Mouse (Mus musculus): ENCODE measurements at regions not wholly inside any gene's neighbourhood (a gene's known extent, or its start where the extent isn't known, plus 50 kb on each side); places are given as distances from the start of the nearest gene placed in this dataset.
A peak's percentile ranks its signal among the peaks of the same experiment; 100 is the strongest.
"Not testable (repeated sequence)": the region's sequence is repeated elsewhere in the genome, so short reads cannot be mapped to it uniquely, and the experiment has no call there.

GRCm38 (mm10) chr17:61337094-61337493 lies 1544.0 kb downstream of the Efna5 start:
- no peak overlapping the region for H3K4me2 ChIP-seq (replicated peaks)
- no peaks in the 10 kb centered on the region for H3K36me3 ChIP-seq
- H3K27ac ChIP-seq: no peak overlapping the region
- H3K4me1 ChIP-seq (replicated peaks): no peaks in the 10 kb centered on the region
- no peaks in the 10 kb centered on the region for H3K9me3 ChIP-seq
- H3K9ac ChIP-seq (replicated peaks): no peak overlapping the region
- no peak for ATAC-seq
- no peak overlapping the region for H3K4me3 ChIP-seq (replicated peaks)
- H3K27me3 ChIP-seq: no peaks in the 10 kb centered on the region
- 83% methylated on average over 4 of the region's 4 CpGs for WGBS

DNA sequence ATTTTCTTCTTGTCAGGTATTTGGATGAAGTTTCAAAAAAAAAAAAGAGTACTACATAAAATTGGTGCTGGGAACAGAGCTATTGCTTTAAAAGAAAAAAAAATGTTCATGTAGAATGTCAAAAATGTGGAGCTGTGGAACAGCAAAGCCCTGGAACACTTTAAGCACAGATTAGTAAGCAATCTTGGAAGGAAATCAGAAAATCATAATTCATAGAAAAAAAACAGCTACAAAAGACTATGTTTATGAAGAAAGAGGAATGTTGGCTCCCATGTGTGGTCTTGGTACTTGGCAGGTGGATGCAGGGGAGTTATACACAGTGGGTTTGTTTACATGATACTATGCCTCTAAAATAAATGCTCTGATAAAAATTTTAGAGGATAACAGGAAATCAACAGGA lies 1555.7 kb downstream of the Efna5 start:
- Histone ChIP-seq H3K9me3 (no peaks in the 10 kb centered on the region), H3K27me3 (no peaks in the 10 kb centered on the region), H3K4me3 (replicated peaks) (no peak overlapping the region), H3K4me1 (replicated peaks) (no peaks in the 10 kb centered on the region), H3K9ac (replicated peaks) (no peak overlapping the region), H3K36me3 (no peaks in the 10 kb centered on the region), H3K4me2 (replicated peaks) (no peak overlapping the region), H3K27ac (no peak overlapping the region)
- ATAC-seq: no peak

- no peak overlapping the region for H3K27ac ChIP-seq
- H3K9me3 ChIP-seq: no peaks in the 10 kb centered on the region
- no peak overlapping the region for H3K9ac ChIP-seq (replicated peaks)
- ATAC-seq: no peak
- H3K27me3 ChIP-seq: no peaks in the 10 kb centered on the region
- WGBS: 71% methylated on average over 4 of the region's 4 CpGs
- no peaks in the 10 kb centered on the region for H3K36me3 ChIP-seq
- H3K4me1 ChIP-seq (replicated peaks): no peaks in the 10 kb centered on the region
- no peak overlapping the region for H3K4me3 ChIP-seq (replicated peaks)
- no peak overlapping the region for H3K4me2 ChIP-seq (replicated peaks)
Observed at GRCm38 (mm10) chr17:61320865-61321264, 1560.3 kb downstream of the Efna5 start.

- Histone ChIP-seq H3K4me3 (replicated peaks) (no peak overlapping the region), H3K27me3 (no peaks in the 10 kb centered on the region), H3K9ac (replicated peaks) (no peak overlapping the region), H3K36me3 (no peaks in the 10 kb centered on the region), H3K27ac (no peak overlapping the region), H3K9me3 (no peaks in the 10 kb centered on the region), H3K4me2 (replicated peaks) (no peak overlapping the region), H3K4me1 (replicated peaks) (no peaks in the 10 kb centered on the region)
- ATAC-seq: no peak
- 96% methylated on average over 2 of the region's 2 CpGs for WGBS
Observed at GRCm38 (mm10) chr17:61313424-61313823, 1567.7 kb downstream of the Efna5 start.

DNA sequence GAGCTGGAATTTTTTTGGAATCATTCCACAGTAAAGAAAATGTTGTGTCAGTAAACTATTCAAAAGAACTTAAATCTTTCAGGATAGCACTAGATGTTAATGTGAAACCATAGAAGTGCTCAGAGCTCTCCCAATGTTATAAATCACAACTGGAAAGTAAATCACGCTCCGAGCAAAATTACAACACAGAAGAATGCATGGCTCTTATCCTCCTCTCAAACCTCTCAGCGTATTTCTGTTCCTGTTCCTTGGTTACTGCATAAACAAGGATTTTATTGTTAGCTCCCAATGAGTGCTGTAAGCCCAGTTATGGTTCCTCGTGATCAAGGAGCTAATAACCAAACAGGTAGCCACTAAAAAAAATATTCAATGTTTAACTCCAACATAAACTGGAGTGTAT lies 1569.9 kb downstream of the Efna5 start:
- H3K27me3 ChIP-seq: no peaks in the 10 kb centered on the region
- H3K9ac ChIP-seq (replicated peaks): no peak overlapping the region
- no peak overlapping the region for H3K27ac ChIP-seq
- H3K4me2 ChIP-seq (replicated peaks): no peak overlapping the region
- no peaks in the 10 kb centered on the region for H3K9me3 ChIP-seq
- WGBS: 90% methylated on average over 4 of the region's 4 CpGs
- H3K36me3 ChIP-seq: no peaks in the 10 kb centered on the region
- no peak for ATAC-seq
- H3K4me1 ChIP-seq (replicated peaks): no peaks in the 10 kb centered on the region
- no peak overlapping the region for H3K4me3 ChIP-seq (replicated peaks)

GRCm38 (mm10) chr17:61303611-61304010 lies 1577.5 kb downstream of the Efna5 start:
- Histone ChIP-seq H3K27ac (no peak overlapping the region), H3K36me3 (no peaks in the 10 kb centered on the region), H3K27me3 (no peaks in the 10 kb centered on the region), H3K9ac (replicated peaks) (no peak overlapping the region), H3K9me3 (no peaks in the 10 kb centered on the region), H3K4me3 (replicated peaks) (no peak overlapping the region), H3K4me2 (replicated peaks) (no peak overlapping the region), H3K4me1 (replicated peaks) (no peaks in the 10 kb centered on the region)
- ATAC-seq: no peak
- 78% methylated on average over 1 of the region's 1 CpGs for WGBS

GRCm38 (mm10) chr17:61301984-61302383 lies 1579.1 kb downstream of the Efna5 start:
- Histone ChIP-seq H3K4me1 (replicated peaks) (no peaks in the 10 kb centered on the region), H3K4me3 (replicated peaks) (no peak overlapping the region), H3K27ac (no peak overlapping the region), H3K27me3 (no peaks in the 10 kb centered on the region), H3K36me3 (no peaks in the 10 kb centered on the region), H3K9me3 (no peaks in the 10 kb centered on the region), H3K9ac (replicated peaks) (no peak overlapping the region), H3K4me2 (replicated peaks) (no peak overlapping the region)
- ATAC-seq: peak; percentile 50; the same call in 1 of the 2 replicates
- WGBS: 78% methylated on average over 1 of the region's 1 CpGs

DNA sequence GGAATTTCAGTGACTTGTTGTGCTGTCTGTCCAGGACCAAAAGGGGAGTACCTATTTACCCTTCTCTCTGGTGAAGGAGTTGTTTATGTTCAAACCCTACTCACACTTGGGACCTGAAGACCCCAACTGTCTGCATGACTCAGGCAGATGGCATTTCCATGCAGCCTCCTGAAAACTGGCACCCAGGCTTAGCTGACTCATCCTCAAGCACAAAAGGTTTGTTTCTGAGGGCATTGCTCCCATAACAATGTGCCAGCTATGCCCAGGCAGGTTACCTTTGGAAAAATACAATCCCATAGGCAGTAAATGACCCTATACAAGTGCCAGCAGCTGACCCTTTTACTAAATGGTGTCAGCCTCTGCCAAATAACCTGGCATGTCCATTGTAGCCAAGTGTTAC lies 1579.9 kb downstream of the Efna5 start:
- H3K27ac ChIP-seq: no peak overlapping the region
- no peak overlapping the region for H3K4me3 ChIP-seq (replicated peaks)
- no peak overlapping the region for H3K4me2 ChIP-seq (replicated peaks)
- no peaks in the 10 kb centered on the region for H3K36me3 ChIP-seq
- H3K9me3 ChIP-seq: no peaks in the 10 kb centered on the region
- no peak overlapping the region for H3K9ac ChIP-seq (replicated peaks)
- no peaks in the 10 kb centered on the region for H3K4me1 ChIP-seq (replicated peaks)
- no peak for ATAC-seq
- H3K27me3 ChIP-seq: no peaks in the 10 kb centered on the region

GRCm38 (mm10) chr17:61291129-61291528 lies 1590.0 kb downstream of the Efna5 start:
- Histone ChIP-seq H3K4me2 (replicated peaks) (no peak overlapping the region), H3K9me3 (no peaks in the 10 kb centered on the region), H3K27ac (no peak overlapping the region), H3K4me3 (replicated peaks) (no peak overlapping the region), H3K4me1 (replicated peaks) (no peaks in the 10 kb centered on the region), H3K27me3 (no peaks in the 10 kb centered on the region), H3K36me3 (no peaks in the 10 kb centered on the region), H3K9ac (replicated peaks) (no peak overlapping the region)
- WGBS: 82% methylated on average over 3 of the region's 3 CpGs
- no peak for ATAC-seq

DNA sequence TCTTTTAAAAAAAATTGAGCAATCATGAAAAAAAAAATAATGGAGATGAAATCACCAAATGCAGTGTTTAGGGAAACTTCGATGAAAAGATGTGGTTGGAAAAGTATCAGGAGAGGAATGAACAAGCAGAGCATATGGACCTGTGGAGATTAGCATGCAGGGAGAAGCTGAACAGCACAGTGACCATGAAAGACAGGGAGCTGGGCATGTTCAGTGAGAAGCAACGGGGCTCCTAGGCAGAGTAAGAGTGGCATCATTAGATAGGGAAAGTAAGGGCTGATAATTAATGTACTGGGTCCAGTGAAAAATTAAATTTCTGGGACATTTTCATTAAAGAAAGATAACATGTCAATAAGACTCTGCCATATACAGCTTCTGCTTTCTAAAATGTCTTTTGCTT lies 1592.5 kb downstream of the Efna5 start:
- Histone ChIP-seq H3K4me1 (replicated peaks) (no peaks in the 10 kb centered on the region), H3K9ac (replicated peaks) (no peak overlapping the region), H3K27ac (no peak overlapping the region), H3K4me3 (replicated peaks) (no peak overlapping the region), H3K36me3 (no peaks in the 10 kb centered on the region), H3K4me2 (replicated peaks) (no peak overlapping the region), H3K27me3 (no peaks in the 10 kb centered on the region), H3K9me3 (no peaks in the 10 kb centered on the region)
- 62% methylated on average over 2 of the region's 2 CpGs for WGBS
- ATAC-seq: no peak

DNA sequence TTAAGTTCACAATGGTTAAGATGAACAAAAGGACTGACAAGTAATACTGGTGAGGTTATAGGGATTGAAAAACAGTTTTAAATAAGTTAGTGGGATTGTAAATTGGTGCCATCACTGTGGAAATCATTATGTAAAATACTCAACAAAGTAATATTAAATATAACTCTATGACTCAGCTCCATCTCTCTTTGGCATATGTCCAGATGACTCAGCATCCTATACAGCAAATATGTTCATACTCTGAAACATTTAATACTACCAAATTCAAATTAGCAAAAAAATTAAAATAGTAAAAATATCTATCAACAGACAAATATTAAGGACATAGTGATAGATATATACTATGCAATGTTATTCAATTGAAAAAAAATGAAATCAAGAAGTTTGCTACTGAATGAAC lies 1607.5 kb downstream of the Efna5 start:
- no peaks in the 10 kb centered on the region for H3K36me3 ChIP-seq
- H3K4me2 ChIP-seq (replicated peaks): no peak overlapping the region
- H3K27ac ChIP-seq: no peak overlapping the region
- no peaks in the 10 kb centered on the region for H3K27me3 ChIP-seq
- H3K9ac ChIP-seq (replicated peaks): no peak overlapping the region
- no peak for ATAC-seq
- no peak overlapping the region for H3K4me3 ChIP-seq (replicated peaks)
- 0 out of 2 replicates have a peak, but pooled peaks cover 2% of the 10 kb centered on the region for H3K9me3 ChIP-seq
- no peaks in the 10 kb centered on the region for H3K4me1 ChIP-seq (replicated peaks)

DNA sequence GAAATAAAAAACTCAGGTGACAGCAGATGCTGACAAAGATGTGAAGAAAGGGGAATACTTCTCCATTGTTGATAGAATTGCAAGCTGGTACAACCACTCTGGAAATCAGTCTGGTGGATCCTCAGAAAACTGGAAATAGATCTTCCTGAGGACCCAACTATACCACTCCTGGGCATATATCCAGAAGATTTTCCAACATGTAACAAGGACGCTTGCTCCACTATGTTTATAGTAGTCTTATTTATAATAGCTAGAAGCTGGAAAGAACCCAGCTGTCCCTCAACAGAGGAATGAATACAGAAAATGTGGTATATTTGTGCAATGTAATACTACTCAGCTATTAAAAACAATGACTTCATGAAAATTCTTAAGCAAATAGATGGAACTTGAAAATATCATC lies 1624.6 kb downstream of the Efna5 start:
- H3K36me3 ChIP-seq; H3K9ac ChIP-seq (replicated peaks); H3K4me1 ChIP-seq (replicated peaks); ATAC-seq; H3K4me2 ChIP-seq (replicated peaks); H3K9me3 ChIP-seq; H3K27ac ChIP-seq; H3K4me3 ChIP-seq (replicated peaks); H3K27me3 ChIP-seq: not testable (repeated sequence)
- WGBS: 86% methylated on average over 1 of the region's 1 CpGs

DNA sequence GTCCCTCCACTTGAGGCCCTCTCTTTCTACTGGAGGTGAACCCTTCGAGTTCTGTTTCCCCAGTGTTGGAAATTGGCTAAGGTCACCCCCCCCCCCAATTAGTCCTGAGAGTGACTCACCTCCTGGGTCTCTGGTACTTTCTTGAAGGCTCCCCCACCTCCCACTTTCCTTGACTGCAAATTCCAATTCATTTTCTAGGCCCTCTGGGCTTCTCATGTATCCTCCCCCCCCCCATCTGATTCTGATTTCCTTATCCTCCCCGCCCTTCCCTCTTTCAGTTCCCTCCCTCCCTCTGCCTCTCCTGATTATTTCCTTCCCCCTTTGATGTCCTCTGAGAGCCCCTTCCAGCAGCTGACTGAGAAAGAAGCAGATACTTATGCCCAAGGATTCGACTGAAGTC lies 1632.7 kb downstream of the Efna5 start:
- Histone ChIP-seq H3K4me1 (replicated peaks) (no peaks in the 10 kb centered on the region), H3K4me2 (replicated peaks) (no peak overlapping the region), H3K27me3 (no peaks in the 10 kb centered on the region), H3K9me3 (no peaks in the 10 kb centered on the region), H3K27ac (no peak overlapping the region), H3K36me3 (no peaks in the 10 kb centered on the region), H3K4me3 (replicated peaks) (no peak overlapping the region), H3K9ac (replicated peaks) (no peak overlapping the region)
- no peak for ATAC-seq
- 64% methylated on average over 3 of the region's 3 CpGs for WGBS
